Mouse (Mus musculus) urinary bladder, adult 18-20 months (tissue): ENCODE measurements around the gene Gfod1.

Source experiments
- DNase-seq, 2 experiments: peaks; one replicate each; pipeline ENCODE4 v3.0.0; 2022; ENCODE audit warnings: low spot score in 2 of 2, mixed read lengths in 2 of 2

Gfod1 gene

DNA sequence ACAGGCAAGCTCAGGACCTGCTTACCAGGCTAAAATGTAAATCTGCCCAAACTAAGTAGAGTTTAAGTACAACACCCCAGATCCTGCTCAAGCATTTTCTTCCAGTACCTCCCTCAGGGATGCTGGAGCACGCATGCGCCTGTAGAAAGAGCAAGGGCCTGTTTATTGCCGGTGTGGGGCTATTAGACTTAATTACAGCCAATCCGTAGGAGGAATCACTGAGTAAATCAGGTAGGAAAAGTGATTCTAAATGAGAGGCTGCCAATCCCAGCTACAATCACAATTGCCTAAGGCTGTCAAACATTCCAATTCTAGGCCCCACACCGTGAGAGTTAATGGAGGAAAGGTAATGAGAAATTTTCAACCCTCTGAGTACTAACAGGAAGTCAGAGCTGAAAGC lies 145.7 kb downstream of the Gfod1 start:
- DNase-seq, result no peak

DNA sequence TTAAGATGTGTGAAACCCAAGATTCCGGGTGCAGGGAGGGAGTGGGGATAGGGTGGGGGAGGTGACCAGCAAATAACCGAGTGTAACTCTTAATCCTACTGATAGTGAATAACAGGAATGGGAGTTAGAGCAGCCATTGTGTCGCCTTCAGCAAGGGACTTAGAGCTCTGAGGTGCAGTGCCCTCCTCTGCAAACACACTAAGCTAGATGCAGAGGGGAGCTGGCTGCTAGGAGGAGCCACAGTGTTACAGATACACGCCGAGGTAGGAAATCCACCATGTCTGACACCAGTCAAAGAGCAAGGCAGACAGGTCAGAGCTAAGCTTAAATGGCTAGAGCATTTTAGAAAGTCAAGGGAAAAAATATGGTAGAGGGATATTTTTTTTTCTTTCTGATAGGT lies 146.6 kb downstream of the Gfod1 start:
- DNase-seq, result no peak

DNA sequence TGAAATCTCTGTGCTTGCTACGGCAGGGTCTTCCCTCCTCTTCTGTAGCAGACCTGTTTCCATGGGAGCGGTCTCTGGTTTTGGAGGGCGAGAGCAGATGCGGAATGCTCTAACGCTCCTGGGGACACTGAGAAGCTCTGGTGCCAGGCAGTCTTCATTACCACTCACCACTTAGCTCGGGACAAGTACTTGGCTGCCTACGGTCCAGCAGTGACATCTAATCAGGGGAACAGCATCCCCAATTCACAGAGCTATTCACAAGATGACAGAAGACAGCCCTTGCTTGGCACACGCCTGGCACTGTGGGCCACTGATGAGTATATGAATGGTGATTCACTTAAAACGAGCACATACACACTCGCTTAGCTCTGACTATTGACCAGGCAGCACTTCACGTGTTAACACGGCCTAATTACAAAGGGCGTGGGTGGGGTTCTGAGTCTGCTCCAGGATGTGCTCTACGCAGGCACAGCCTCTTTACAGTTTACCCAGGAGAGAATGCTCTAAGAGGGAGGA lies 151.9 kb downstream of the Gfod1 start:
- DNase-seq, result no peak

- DNase-seq, result no peak
Observed at GRCm38 (mm10) chr13:43149661-43150060, 154.3 kb downstream of the Gfod1 start.

GRCm38 (mm10) chr13:43148692-43149091 lies 155.3 kb downstream of the Gfod1 start:
- no peak for DNase-seq

DNA sequence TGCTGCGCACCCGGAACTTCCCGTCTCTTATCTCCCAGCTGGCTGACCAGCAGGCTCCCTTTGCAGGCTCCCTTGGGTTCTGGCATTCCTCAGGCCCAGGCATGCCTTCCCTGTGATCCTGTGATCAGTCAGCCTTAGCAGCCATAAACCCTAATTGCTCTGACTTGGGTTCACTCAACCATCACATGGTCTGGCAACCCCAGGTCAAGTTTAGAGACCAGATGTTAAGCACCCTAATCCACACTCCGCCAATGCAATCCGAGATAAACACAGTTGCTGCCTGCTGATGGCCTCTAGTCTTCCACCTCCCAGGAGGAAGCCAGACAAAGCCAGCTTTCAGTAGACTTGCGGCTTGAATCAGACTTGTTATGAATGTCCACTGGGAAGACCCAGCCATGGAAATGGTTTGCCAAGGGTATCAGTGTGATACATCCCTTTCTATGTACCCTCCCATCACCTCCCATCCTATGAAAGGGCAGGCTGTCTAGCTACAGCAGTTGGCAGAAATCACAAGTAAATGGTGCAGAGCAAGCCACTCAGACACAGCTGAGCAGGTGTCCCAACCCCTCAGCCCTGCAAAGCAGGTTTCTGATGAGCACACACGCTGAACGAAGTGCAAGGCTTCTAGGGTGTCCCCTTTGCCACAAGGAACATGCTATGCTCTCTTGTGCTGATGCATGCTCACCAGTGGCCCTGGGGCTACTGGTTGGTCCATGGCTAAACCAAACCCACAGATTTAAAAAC lies 157.3 kb downstream of the Gfod1 start:
- peak in 1 of 2 experiments; percentile 25 for DNase-seq
